Mouse (Mus musculus) lung, postnatal 0 days (tissue): ENCODE measurements around the gene Nrxn3.

Experiments used
- CTCF ChIP-seq: IDR thresholded peaks from 2 replicates; pipeline ENCODE4 v1.5.1; 2016; ENCODE audit warnings: antibody characterized with exemption, mild to moderate bottlenecking
- EP300 ChIP-seq: IDR thresholded peaks from 2 replicates; pipeline ENCODE4 v1.6.1; 2016; ENCODE audit warnings: antibody characterized with exemption, mild to moderate bottlenecking, control low read depth

DNA sequence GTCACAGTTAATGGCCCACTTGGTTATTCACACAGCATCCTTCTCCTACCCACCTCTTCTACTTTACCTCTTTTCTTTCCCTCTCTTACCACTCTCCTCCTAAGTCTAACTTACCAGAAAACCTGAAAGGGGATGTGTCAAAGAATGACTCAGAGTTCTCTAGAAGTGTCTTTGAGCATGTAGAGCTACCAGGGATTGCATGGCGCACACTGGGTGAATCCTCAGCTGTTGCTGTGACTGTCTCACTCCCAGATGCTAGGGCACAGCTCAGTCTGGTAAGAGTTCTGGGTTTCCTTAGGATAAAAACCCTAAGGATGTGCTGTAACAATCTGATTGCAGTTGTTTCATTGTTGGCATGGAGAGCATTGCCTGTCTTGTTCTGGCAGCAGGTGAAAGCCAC lies 108.2 kb downstream of the Nrxn3 start:
- no peak for TF ChIP-seq EP300
- TF ChIP-seq CTCF: no peak
